Mouse (Mus musculus) liver, adult 2 months (tissue): ENCODE data around the gene Tbc1d22a. TPM values are rescaled to one million over a fixed set of nuclear protein-coding genes. Genes with fewer than 3 reads are reported as not detected.

Experiments
- DNase-seq: peaks from one replicate; pipeline ENCODE4 v3.0.0-alpha.2; 2011; ENCODE audit warnings: low read depth, low spot score; ENCODE audit errors: extremely low read depth
- H3K27ac ChIP-seq: fragments of 200-500 bp; replicated peaks from 2 replicates; pipeline ENCODE4 v1.5.1; 2012; ENCODE audit warnings: low read depth, mild to moderate bottlenecking, control low read depth, inconsistent platforms, low read length; ENCODE audit not compliant: insufficient read depth
- H3K27me3 ChIP-seq: fragments of 200-500 bp; 2 replicates; pipeline ENCODE4 v1.6.1; 2012; ENCODE audit warnings: mild to moderate bottlenecking, moderate library complexity, low read length, inconsistent platforms; ENCODE audit not compliant: control insufficient read depth, insufficient read depth
- H3K36me3 ChIP-seq: fragments of 200-500 bp; 2 replicates; pipeline ENCODE4 v1.6.1; 2012; ENCODE audit warnings: low read length, inconsistent platforms; ENCODE audit not compliant: control insufficient read depth, insufficient read depth
- H3K4me1 ChIP-seq: fragments of 200-500 bp; 2 replicates; pipeline ENCODE4 v1.6.1; 2011; ENCODE audit warnings: low read length; ENCODE audit not compliant: control insufficient read depth, insufficient read depth
- H3K4me3 ChIP-seq: fragments of 200-500 bp; 2 replicates; pipeline ENCODE4 v1.5.1; 2011; ENCODE audit warnings: low read depth, mild to moderate bottlenecking, control low read depth, low read length, moderate library complexity; ENCODE audit not compliant: insufficient read depth
- H3K79me2 ChIP-seq: fragments of 200-500 bp; 2 replicates; pipeline ENCODE4 v1.6.1; 2012; ENCODE audit warnings: inconsistent platforms, mild to moderate bottlenecking, low read length, moderate library complexity; ENCODE audit not compliant: control insufficient read depth, insufficient read depth
- H3K9ac ChIP-seq: fragments of 200-500 bp; 2 replicates; pipeline ENCODE4 v1.6.1; 2012; ENCODE audit warnings: low read depth, mild to moderate bottlenecking, control low read depth, inconsistent platforms, low read length
- CTCF ChIP-seq: fragments of 200-500 bp; IDR thresholded peaks from 2 replicates; pipeline ENCODE4 v1.5.1; 2011; ENCODE audit warnings: low read depth, low read length, control low read depth
- POLR2A ChIP-seq: fragments of 200-500 bp; IDR thresholded peaks from 2 replicates; pipeline ENCODE4 v1.6.1; 2011; ENCODE audit warnings: low read length, control low read depth; ENCODE audit not compliant: insufficient read depth; ENCODE audit errors: extremely low read depth
- WGBS: fragments of 180-500 bp; shearing (Covaris S2); methylation state at CpG from one replicate; pipeline ENCODE4 v1.1.7; 2018; 5-methylcytosine and 5-hydroxymethylcytosine counted together
- polyA plus RNA-seq: library from polyadenylated mRNA; depleted of rRNA; stranded (reverse); fragments of >200 nt; gene quantifications from 2 replicates; pipeline ENCODE4 v1.2.3, GENCODE M21; 2012
- total RNA-seq: library from RNA; depleted of rRNA; stranded (reverse); fragments of >200 nt; gene quantifications from 2 replicates; pipeline ENCODE4 v1.2.3, GENCODE M21; 2014

The Tbc1d22a gene
- total and polyA plus RNA-seq, 2 experiments, result 9.6 to 14.3 TPM

- H3K9ac ChIP-seq, result no peak overlapping the region
- no peaks in the 10 kb centered on the region for H3K36me3 ChIP-seq
- no peaks in the 10 kb centered on the region for H3K79me2 ChIP-seq
- TF ChIP-seq CTCF (no peak), POLR2A (no peak)
- no peak for DNase-seq
- H3K27me3 ChIP-seq, result peaks cover 4% of the 10 kb centered on the region; the same call in 1 of the 2 replicates
- peaks cover 13% of the 10 kb centered on the region for H3K4me1 ChIP-seq
- 69% methylated on average over 5 of the region's 5 CpGs for WGBS
- no peak overlapping the region for H3K27ac ChIP-seq
- H3K4me3 ChIP-seq, result peak overlapping the region; percentile 14; the same call in 1 of the 2 replicates
Measured at GRCm38 (mm10) chr15:86184071-86184470, 30.2 kb upstream of the Tbc1d22a start.

GRCm38 (mm10) chr15:86184851-86185688, 29.2 kb upstream of the Tbc1d22a start:
- Histone ChIP-seq H3K27ac (peak overlapping the region; percentile 56), H3K4me3 (peak overlapping the region; percentile 74), H3K9ac (peak overlapping the region; percentile 86), H3K4me1 (peaks cover 17% of the 10 kb centered on the region), H3K36me3 (no peaks in the 10 kb centered on the region), H3K79me2 (no peaks in the 10 kb centered on the region), H3K27me3 (peaks cover 4% of the 10 kb centered on the region; the same call in 1 of the 2 replicates)
- no peak for DNase-seq
- TF ChIP-seq POLR2A (no peak), CTCF (no peak)
- under 1% methylated on average over 70 of the region's 70 CpGs for WGBS

GRCm38 (mm10) chr15:86185689-86186569, 28.3 kb upstream of the Tbc1d22a start, which contains the start of gene Cerk:
Gene Cerk, minus strand, starts transcription at chr15:86186141.
- Histone ChIP-seq H3K27me3 (peaks cover 4% of the 10 kb centered on the region; the same call in 1 of the 2 replicates), H3K9ac (peak within 1 kb of the TSS; percentile 86)
- 7% methylated on average over 43 of the region's 43 CpGs for WGBS

GRCm38 (mm10) chr15:86186686-86187085, 27.6 kb upstream of the Tbc1d22a start:
- 73% methylated on average over 3 of the region's 3 CpGs for WGBS
- Histone ChIP-seq H3K79me2 (no peaks in the 10 kb centered on the region), H3K9ac (no peak overlapping the region), H3K27me3 (peaks cover 4% of the 10 kb centered on the region; the same call in 1 of the 2 replicates), H3K27ac (no peak overlapping the region), H3K4me1 (peaks cover 17% of the 10 kb centered on the region), H3K36me3 (no peaks in the 10 kb centered on the region), H3K4me3 (no peak overlapping the region)
- DNase-seq, result no peak
- TF ChIP-seq POLR2A, result no peak
- TF ChIP-seq CTCF, result no peak

More at GRCm38 (mm10) chr15:86185689-86186569, 28.3 kb upstream of the Tbc1d22a start, which contains the start of gene Cerk:
- Histone ChIP-seq H3K4me3 (peak within 1 kb of the TSS; percentile 74), H3K27ac (peak within 1 kb of the TSS; percentile 56), H3K36me3 (no peaks in the 10 kb centered on the region), H3K4me1 (peaks cover 17% of the 10 kb centered on the region), H3K79me2 (no peaks in the 10 kb centered on the region)
- no peak for DNase-seq
- peak; percentile 39 for TF ChIP-seq CTCF
- TF ChIP-seq POLR2A, result 0 out of 2 replicates have a peak, but pooled peaks have one; percentile 21

GRCm38 (mm10) chr15:86188186-86188585, 26.1 kb upstream of the Tbc1d22a start:
- Histone ChIP-seq H3K4me1 (peaks cover 15% of the 10 kb centered on the region), H3K9ac (no peak overlapping the region), H3K27me3 (peaks cover 4% of the 10 kb centered on the region; the same call in 1 of the 2 replicates), H3K36me3 (no peaks in the 10 kb centered on the region), H3K4me3 (no peak overlapping the region), H3K79me2 (no peaks in the 10 kb centered on the region), H3K27ac (peak overlapping the region; percentile 72)
- 43% methylated on average over 5 of the region's 5 CpGs for WGBS
- no peak for DNase-seq
- TF ChIP-seq CTCF (no peak), POLR2A (no peak)
